Mouse (Mus musculus): Measurements from ENCODE around the gene Tmem233.

DNA sequence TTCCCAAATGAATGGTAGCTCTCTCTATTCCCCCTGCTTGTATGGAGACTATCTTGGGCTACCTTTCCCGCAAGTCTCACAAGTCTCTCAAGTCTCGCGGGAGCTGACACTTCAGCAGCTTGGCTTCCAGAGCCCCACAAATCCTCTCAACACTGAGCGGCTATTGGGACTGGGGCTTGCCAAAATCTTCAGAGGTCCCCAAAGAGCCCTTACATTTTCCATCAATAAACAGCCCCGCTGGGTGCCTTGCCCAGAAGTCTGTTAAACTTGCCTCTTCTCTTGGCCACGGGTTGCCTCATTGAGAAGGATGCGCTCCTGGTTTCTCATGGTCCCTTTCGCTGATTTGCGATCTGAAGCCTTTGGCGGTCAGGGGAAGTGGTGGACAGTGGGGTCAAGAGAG is 25.6 kb upstream of the Tmem233 start:
- no peak for TF ChIP-seq CTCF (IDR thresholded peaks at IDR 0.05; ENCODE audit: extremely low read depth, insufficient read length, insufficient replicate concordance, low read depth, low read length)
- TF ChIP-seq POLR2A (IDR thresholded peaks at IDR 0.05; ENCODE audit: low read depth, low read length) = no peak

Measured in small intestine, adult 2 months (tissue).